Mouse (Mus musculus) intestine, postnatal 0 days (tissue): Measurements from ENCODE around the gene 4931414P19Rik. TPM values are rescaled to one million over a fixed set of nuclear protein-coding genes. Genes with fewer than 3 reads are reported as not detected.

Experiments used
- ATAC-seq: fragments of 200-750 bp; cut with Nextera tagmentation; 2 replicates; pipeline ENCODE4 v1.8.0; 2017; ENCODE audit warnings: mild to moderate bottlenecking, moderate TSS enrichment, moderate library complexity
- H3K27ac ChIP-seq: fragments of 300-500 bp; sonication (generic); 2 replicates; pipeline ENCODE4 v1.5.1; 2014; ENCODE audit warnings: mild to moderate bottlenecking, low read depth, low read length, moderate library complexity
- H3K27me3 ChIP-seq: fragments of 300-500 bp; sonication (generic); replicated peaks from 2 replicates; pipeline ENCODE4 v1.6.1; 2014; ENCODE audit warnings: low read length, mixed read lengths; ENCODE audit not compliant: control insufficient read depth, insufficient read depth
- H3K36me3 ChIP-seq: fragments of 300-500 bp; sonication (generic); 2 replicates; pipeline ENCODE4 v1.6.1; 2014; ENCODE audit warnings: mild to moderate bottlenecking, moderate library complexity; ENCODE audit not compliant: control insufficient read depth, insufficient read depth
- H3K4me1 ChIP-seq: fragments of 300-500 bp; sonication (generic); replicated peaks from 2 replicates; pipeline ENCODE4 v1.6.1; 2014; ENCODE audit warnings: antibody characterized with exemption, low read length, mixed read lengths; ENCODE audit not compliant: control insufficient read depth, insufficient read depth
- H3K4me2 ChIP-seq: fragments of 300-500 bp; sonication (generic); replicated peaks from 2 replicates; pipeline ENCODE4 v1.6.1; 2014; ENCODE audit warnings: low read depth, mild to moderate bottlenecking, moderate library complexity
- H3K4me3 ChIP-seq: fragments of 300-500 bp; sonication (generic); 2 replicates; pipeline ENCODE4 v1.5.1; 2014; ENCODE audit warnings: low read depth, low read length
- H3K9ac ChIP-seq: fragments of 300-500 bp; sonication (generic); 2 replicates; pipeline ENCODE4 v1.6.1; 2014; ENCODE audit warnings: mild to moderate bottlenecking, low read depth, low read length
- H3K9me3 ChIP-seq: fragments of 300-500 bp; sonication (generic); 2 replicates; pipeline ENCODE4 v1.6.1; 2016; ENCODE audit warnings: mixed run types; ENCODE audit not compliant: control insufficient read depth
- CTCF ChIP-seq: sonication (generic); IDR thresholded peaks from 2 replicates; pipeline ENCODE4 v1.5.1; 2016; ENCODE audit warnings: low read depth, mild to moderate bottlenecking, control low read depth, antibody characterized with exemption, moderate library complexity
- WGBS: fragments of 180-500 bp; shearing (Covaris S2); extraction: QIAGEN DNeasy Blood & Tissue Kit; methylation state at CpG from one replicate; pipeline ENCODE4 v1.1.7; 2014; 5-methylcytosine and 5-hydroxymethylcytosine counted together
- microRNA counts: library from miRNA; unstranded; fragments of <30 nt; microRNA quantifications from one replicate; lab custom pipeline; 2016
- microRNA-seq: library from miRNA; unstranded; fragments of <30 nt; microRNA quantifications from one replicate; pipeline ENCODE4, GENCODE M21; 2016
- polyA plus RNA-seq: library from polyadenylated mRNA; unstranded; fragments of >200 nt; fragmentation: Nextera tagmentation; extraction: Ambion mirVana; gene quantifications from 2 replicates; pipeline ENCODE4 v1.2.1, GENCODE M21; 2015

Gene 4931414P19Rik
- polyA plus RNA-seq, 1 experiment from 2014 or later: 2.9 TPM

GRCm38 (mm10) chr14:54553454-54553974 is 52.3 kb downstream of the 4931414P19Rik start:
- ATAC-seq: no peak
- Histone ChIP-seq H3K4me2 (peak overlapping the region; percentile 94), H3K27me3 (no peaks in the 10 kb centered on the region), H3K9ac (peak overlapping the region; percentile 72), H3K9me3 (no peaks in the 10 kb centered on the region), H3K4me1 (no peaks in the 10 kb centered on the region), H3K4me3 (peak overlapping the region; percentile 57), H3K36me3 (peaks cover 16% of the 10 kb centered on the region), H3K27ac (peak overlapping the region; percentile 75)
- 1% methylated on average over 21 of the region's 21 CpGs for WGBS
- no peak for TF ChIP-seq CTCF

GRCm38 (mm10) chr14:54544703-54545102 is 61.1 kb downstream of the 4931414P19Rik start:
- ATAC-seq: no peak
- no peaks in the 10 kb centered on the region for H3K4me1 ChIP-seq
- no peak overlapping the region for H3K9ac ChIP-seq
- H3K4me2 ChIP-seq: no peak overlapping the region
- peaks cover 45% of the 10 kb centered on the region for H3K36me3 ChIP-seq
- H3K27ac ChIP-seq: no peak overlapping the region
- no peak overlapping the region for H3K4me3 ChIP-seq
- 87% methylated on average over 5 of the region's 5 CpGs for WGBS
- no peaks in the 10 kb centered on the region for H3K27me3 ChIP-seq
- no peak for TF ChIP-seq CTCF
- no peaks in the 10 kb centered on the region for H3K9me3 ChIP-seq

- Histone ChIP-seq H3K27ac (no peak overlapping the region), H3K9ac (no peak overlapping the region), H3K27me3 (no peaks in the 10 kb centered on the region), H3K4me2 (no peak overlapping the region), H3K4me3 (no peak overlapping the region), H3K9me3 (no peaks in the 10 kb centered on the region), H3K4me1 (no peaks in the 10 kb centered on the region), H3K36me3 (peaks cover 21% of the 10 kb centered on the region; the same call in 1 of the 2 replicates)
- WGBS: 78% methylated on average over 11 of the region's 11 CpGs
- TF ChIP-seq CTCF: no peak
- ATAC-seq: no peak
Observed at GRCm38 (mm10) chr14:54540771-54541170, 65.0 kb downstream of the 4931414P19Rik start.

- H3K9me3 ChIP-seq: no peaks in the 10 kb centered on the region
- ATAC-seq: no peak
- no peak overlapping the region for H3K9ac ChIP-seq
- H3K4me3 ChIP-seq: no peak overlapping the region
- H3K27ac ChIP-seq: no peak overlapping the region
- peak; percentile 23 for TF ChIP-seq CTCF
- H3K36me3 ChIP-seq: peaks cover 8% of the 10 kb centered on the region; the same call in 1 of the 2 replicates
- H3K27me3 ChIP-seq: no peaks in the 10 kb centered on the region
- no peaks in the 10 kb centered on the region for H3K4me1 ChIP-seq
- no peak overlapping the region for H3K4me2 ChIP-seq
- 83% methylated on average over 2 of the region's 2 CpGs for WGBS
Observed at GRCm38 (mm10) chr14:54538580-54538979, 67.2 kb downstream of the 4931414P19Rik start.

MicroRNA genes within 50 kb of the gene (microRNA counts, 519-probe panel; counts per million panel counts)
- not detected for microRNA mmu-miR-686 (lab: Ali Mortazavi, UCI)

Small RNAs within 50 kb of the gene (microRNA-seq; reads per million reads assigned to microRNA genes)
- gene Mir686 (not detected), gene Mir6948 (not detected)

Other genes with a start within 250 kb of the 4931414P19Rik start
- 35.5 and 36.4 TPM in 2 replicates for gene Oxa1l, start 245.2 kb downstream of the 4931414P19Rik start, polyA plus RNA-seq
- gene Slc7a7, start 188.2 kb downstream of the 4931414P19Rik start, polyA plus RNA-seq: 188 TPM in 2 replicates
- gene Mrpl52, start 179.1 kb downstream of the 4931414P19Rik start, polyA plus RNA-seq: 300 and 317 TPM in 2 replicates
- 49.4 and 53.7 TPM in 2 replicates for gene Mmp14, start 174.4 kb downstream of the 4931414P19Rik start, polyA plus RNA-seq
- 105 and 108 TPM in 2 replicates for gene Lrp10, start 141.9 kb downstream of the 4931414P19Rik start, polyA plus RNA-seq
- gene Rem2, start 129.9 kb downstream of the 4931414P19Rik start, polyA plus RNA-seq: 0.78 and 0.89 TPM in 2 replicates
- 18.1 and 20.9 TPM in 2 replicates for gene Prmt5, start 88.5 kb downstream of the 4931414P19Rik start, polyA plus RNA-seq
- 28.2 and 29.4 TPM in 2 replicates for gene Haus4, start 51.4 kb downstream of the 4931414P19Rik start, polyA plus RNA-seq
- gene Ajuba, start 28.4 kb downstream of the 4931414P19Rik start, polyA plus RNA-seq: 13.1 and 15.1 TPM in 2 replicates
- 246 and 274 TPM in 2 replicates for gene Psmb5, start 12.0 kb upstream of the 4931414P19Rik start, polyA plus RNA-seq
- not detected in 2 replicates for gene Psmb11, start 15.4 kb upstream of the 4931414P19Rik start, polyA plus RNA-seq
- not detected in 2 replicates for gene Gm17606, start 35.0 kb upstream of the 4931414P19Rik start, polyA plus RNA-seq
- gene Cdh24, start 35.4 kb upstream of the 4931414P19Rik start, polyA plus RNA-seq: 0.47 and 0.63 TPM in 2 replicates
- gene 1700123O20Rik, start 80.2 kb upstream of the 4931414P19Rik start, polyA plus RNA-seq: 75.5 and 76.8 TPM in 2 replicates
- 49.9 and 57.4 TPM in 2 replicates for gene Acin1, start 80.9 kb upstream of the 4931414P19Rik start, polyA plus RNA-seq
- 0.09 TPM in 1 of 2 replicates, not detected in the other for gene Gm29776, start 92.8 kb upstream of the 4931414P19Rik start, polyA plus RNA-seq
- gene Cebpe, start 106.2 kb upstream of the 4931414P19Rik start, polyA plus RNA-seq: not detected in 2 replicates
- gene Slc7a8, start 176.0 kb upstream of the 4931414P19Rik start, polyA plus RNA-seq: 34.2 and 36.9 TPM in 2 replicates
- gene Rnf212b, start 208.1 kb upstream of the 4931414P19Rik start, polyA plus RNA-seq: not detected in 2 replicates